In the genomic region with DNA sequence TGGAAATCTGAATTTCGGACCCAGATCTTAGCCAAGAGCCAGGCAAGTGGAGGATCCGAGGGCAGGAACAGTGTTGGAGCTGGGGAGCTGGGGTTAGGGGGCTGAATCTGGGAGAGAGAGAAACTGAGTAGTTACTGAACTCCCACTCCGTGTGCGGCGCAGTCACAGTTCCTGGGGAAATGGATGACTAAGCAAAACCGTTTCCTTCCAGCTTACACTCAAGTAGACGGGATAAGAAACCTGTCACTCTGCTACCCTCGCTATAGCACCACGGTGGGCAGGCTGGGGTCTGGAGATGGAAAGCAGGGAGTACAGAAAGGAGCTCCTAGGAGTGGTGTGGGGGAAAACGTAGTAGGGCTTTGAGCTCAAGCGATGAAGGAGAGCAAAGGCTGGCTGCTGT, we compare ENCODE assay signal across 15 mouse cellular contexts. TPM values are rescaled to one million over a fixed set of nuclear protein-coding genes. Genes with fewer than 3 reads are reported as not detected.
"Had no signal": no experiment of that assay in that cellular context is flagged by ENCODE, and none has a peak within 500 bp of the region (broad histone marks: within the 10 kb centered on the region; RNA-seq: fewer than 3 reads in every experiment).

No protein-coding gene starts in this region.

- ATAC-seq: midbrain, embryonic 13.5 days; midbrain, embryonic 15.5 days had no signal

- DNase-seq: lung, adult 18-20 months; lung, embryonic 14.5 days; lung, postnatal 10 days; right cerebral cortex, postnatal 14 days; thymus, adult 18-20 months; thymus, postnatal 14 days; thymus, postnatal 36 days had no signal

- H3K27ac ChIP-seq: midbrain, embryonic 13.5 days; midbrain, embryonic 15.5 days; neural tube, embryonic 12.5 days; stomach, embryonic 15.5 days; stomach, postnatal 0 days had no signal

- H3K9ac ChIP-seq: lung, embryonic 14.5 days; midbrain, embryonic 13.5 days; midbrain, embryonic 15.5 days; neural tube, embryonic 12.5 days; stomach, embryonic 15.5 days had no signal

- H3K4me2 ChIP-seq: lung, embryonic 14.5 days; midbrain, embryonic 11.5 days; midbrain, embryonic 13.5 days; midbrain, embryonic 15.5 days; neural tube, embryonic 12.5 days; stomach, embryonic 15.5 days had no signal

- H3K4me3 ChIP-seq: midbrain, embryonic 13.5 days; midbrain, embryonic 15.5 days; neural tube, embryonic 12.5 days; stomach, embryonic 15.5 days had no signal

- H3K9me3 ChIP-seq: midbrain, embryonic 13.5 days; midbrain, embryonic 15.5 days; neural tube, embryonic 12.5 days; stomach, embryonic 15.5 days had no signal

- H3K36me3 ChIP-seq: midbrain, embryonic 13.5 days; midbrain, embryonic 15.5 days; neural tube, embryonic 12.5 days; stomach, embryonic 15.5 days had no signal

RNA-seq across cellular contexts. Expression of a gene that starts 10.5 kb away (rescaled TPM):
- total RNA-seq: monocyte, adult 5-6 weeks had no signal

RNA-seq across cellular contexts. Expression of a gene that starts 20.6 kb away (rescaled TPM):
- total RNA-seq: monocyte, adult 5-6 weeks; neutrophil, adult 5-6 weeks had no signal
